Mouse (Mus musculus): Measurements from ENCODE around the gene Slc11a1.

The Slc11a1 gene

DNA sequence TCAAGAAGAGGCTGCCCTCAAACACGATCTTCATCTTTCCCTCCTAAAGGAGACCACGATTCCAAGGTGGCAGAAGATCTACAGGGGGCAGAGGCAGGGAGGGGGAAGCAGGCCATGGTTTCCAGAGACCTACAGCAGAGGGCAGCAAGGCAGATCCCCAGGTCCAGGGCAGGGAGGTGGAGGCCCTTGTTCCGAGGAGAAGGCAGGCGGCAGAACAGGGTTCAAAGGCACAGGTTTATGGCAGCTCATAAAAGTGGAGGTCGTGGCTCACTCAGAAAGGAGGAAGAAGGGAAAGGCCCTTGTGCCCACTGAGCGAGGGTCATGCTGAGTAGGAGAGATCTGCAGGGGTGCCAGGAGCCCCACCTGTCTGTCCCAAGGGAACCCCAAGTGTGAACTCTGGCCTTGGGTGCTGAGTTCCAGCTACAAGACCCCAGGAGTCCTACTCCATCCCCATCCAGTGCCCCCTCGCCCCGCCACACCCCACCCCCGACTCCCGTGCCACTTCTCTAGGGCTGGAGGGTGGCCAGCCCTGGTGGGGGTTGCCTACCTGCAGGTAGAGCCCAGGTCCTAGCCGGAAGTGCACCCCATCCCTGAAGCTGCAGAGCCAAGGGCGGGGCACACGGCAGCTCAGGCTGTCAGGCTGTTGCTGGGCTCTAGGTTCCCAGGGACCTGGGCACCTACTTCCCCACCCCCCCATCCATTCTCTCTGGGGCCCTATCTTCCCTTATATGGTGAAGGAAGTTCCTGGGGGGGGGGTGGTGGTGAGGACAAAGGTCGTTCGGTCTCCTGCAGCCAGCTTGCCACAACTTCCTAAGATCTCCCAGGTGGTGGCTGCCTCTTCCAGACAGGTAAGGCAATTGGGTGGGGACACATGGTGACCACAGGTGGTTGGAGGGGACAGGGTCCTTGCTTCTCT is 33.9 kb downstream of the Slc11a1 start, which contains the start of gene Vil1:
Gene Vil1 (plus strand): TSS at position 788 of the 916 bp plus-strand sequence.
- no peak for DNase-seq (ENCODE audit: low spot score in 2 of 2)

- DNase-seq (ENCODE audit: low spot score in 2 of 2): no peak
Measured at GRCm38 (mm10) chr1:74411753-74412325, 36.8 kb downstream of the Slc11a1 start.

DNA sequence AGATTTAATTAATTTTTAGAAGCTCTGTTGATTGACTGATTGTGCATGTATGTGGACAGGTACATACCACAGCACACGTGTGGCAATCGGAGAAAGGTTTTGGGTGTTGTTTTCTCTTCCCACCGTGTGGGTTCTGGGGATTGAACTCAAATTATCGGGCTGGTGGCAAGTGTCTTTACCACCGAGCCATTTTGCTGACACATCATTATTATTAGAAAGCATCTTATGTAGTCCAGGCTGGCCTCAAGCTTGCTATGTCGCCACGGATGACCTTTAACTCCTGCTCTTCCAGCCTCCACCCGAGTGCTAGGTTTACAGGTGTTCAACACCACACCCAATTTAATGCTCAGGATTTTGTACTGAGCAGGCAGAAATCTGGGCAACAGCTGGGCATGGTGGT is 37.7 kb downstream of the Slc11a1 start:
- no peak for DNase-seq (ENCODE audit: low spot score in 2 of 2)

DNA sequence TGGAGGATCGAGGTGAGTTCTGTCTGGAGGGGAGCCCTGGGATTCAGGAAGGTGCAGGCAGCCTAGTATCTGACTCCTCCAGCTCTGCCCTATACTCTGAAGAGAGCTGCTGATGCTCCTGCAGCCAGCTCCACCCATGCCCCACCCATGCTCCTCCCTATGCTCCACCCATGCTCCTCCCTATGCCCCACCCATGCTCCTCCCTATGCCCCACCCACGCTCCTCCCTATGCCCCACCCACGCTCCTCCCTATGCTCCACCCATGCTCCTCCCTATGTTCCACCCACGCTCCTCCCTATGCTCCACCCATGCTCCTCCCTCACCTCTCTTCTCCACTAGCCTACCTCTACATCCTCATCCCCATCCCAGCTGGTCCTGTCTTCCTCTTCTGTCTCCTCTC is 40.1 kb downstream of the Slc11a1 start:
- DNase-seq (ENCODE audit: low spot score in 2 of 2): no peak

- DNase-seq (ENCODE audit: low spot score in 2 of 2): no peak
Measured at GRCm38 (mm10) chr1:74418747-74419439, 43.9 kb downstream of the Slc11a1 start.

DNA sequence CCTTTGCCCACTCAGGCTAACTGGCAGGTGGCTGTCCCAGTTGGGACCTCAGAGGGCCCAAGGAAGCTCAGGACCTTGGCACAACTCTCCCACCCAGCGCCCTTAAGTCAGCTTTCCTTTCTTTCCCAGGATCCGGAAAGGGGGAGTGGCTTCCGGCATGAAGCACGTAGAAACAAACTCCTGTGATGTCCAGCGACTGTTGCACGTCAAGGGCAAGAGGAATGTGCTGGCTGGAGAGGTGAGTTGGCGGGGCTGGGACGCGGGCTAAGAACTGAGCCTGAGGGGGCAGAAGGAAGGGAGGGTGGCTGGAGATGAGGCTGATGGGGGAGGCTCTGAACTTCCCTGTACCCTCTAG is 44.4 kb downstream of the Slc11a1 start:
- DNase-seq (ENCODE audit: low spot score in 2 of 2): no peak

- DNase-seq (ENCODE audit: low spot score in 2 of 2): no peak
Measured at GRCm38 (mm10) chr1:74423147-74423546, 48.2 kb downstream of the Slc11a1 start.

GRCm38 (mm10) chr1:74425845-74426244 is 50.9 kb downstream of the Slc11a1 start:
- no peak for DNase-seq (ENCODE audit: low spot score in 2 of 2)

- DNase-seq (ENCODE audit: low spot score in 2 of 2): no peak
Measured at GRCm38 (mm10) chr1:74433220-74433619, 58.2 kb downstream of the Slc11a1 start.

- DNase-seq (ENCODE audit: low spot score in 2 of 2): no peak
Measured at GRCm38 (mm10) chr1:74434596-74434995, 59.6 kb downstream of the Slc11a1 start.

GRCm38 (mm10) chr1:74435563-74435962 is 60.6 kb downstream of the Slc11a1 start:
- no peak for DNase-seq (ENCODE audit: low spot score in 2 of 2)
